Mouse (Mus musculus): ENCODE measurements around the gene Unc119b. TPM values are rescaled to one million over a fixed set of nuclear protein-coding genes. Genes with fewer than 3 reads are reported as not detected.
A peak's percentile ranks its signal among the peaks of the same experiment; 100 is the strongest.

The Unc119b gene
- polyA plus RNA-seq (2016; fragmentation: Nextera tagmentation; extraction: Ambion mirVana), result 62.3 and 65.9 TPM in 2 replicates

DNA sequence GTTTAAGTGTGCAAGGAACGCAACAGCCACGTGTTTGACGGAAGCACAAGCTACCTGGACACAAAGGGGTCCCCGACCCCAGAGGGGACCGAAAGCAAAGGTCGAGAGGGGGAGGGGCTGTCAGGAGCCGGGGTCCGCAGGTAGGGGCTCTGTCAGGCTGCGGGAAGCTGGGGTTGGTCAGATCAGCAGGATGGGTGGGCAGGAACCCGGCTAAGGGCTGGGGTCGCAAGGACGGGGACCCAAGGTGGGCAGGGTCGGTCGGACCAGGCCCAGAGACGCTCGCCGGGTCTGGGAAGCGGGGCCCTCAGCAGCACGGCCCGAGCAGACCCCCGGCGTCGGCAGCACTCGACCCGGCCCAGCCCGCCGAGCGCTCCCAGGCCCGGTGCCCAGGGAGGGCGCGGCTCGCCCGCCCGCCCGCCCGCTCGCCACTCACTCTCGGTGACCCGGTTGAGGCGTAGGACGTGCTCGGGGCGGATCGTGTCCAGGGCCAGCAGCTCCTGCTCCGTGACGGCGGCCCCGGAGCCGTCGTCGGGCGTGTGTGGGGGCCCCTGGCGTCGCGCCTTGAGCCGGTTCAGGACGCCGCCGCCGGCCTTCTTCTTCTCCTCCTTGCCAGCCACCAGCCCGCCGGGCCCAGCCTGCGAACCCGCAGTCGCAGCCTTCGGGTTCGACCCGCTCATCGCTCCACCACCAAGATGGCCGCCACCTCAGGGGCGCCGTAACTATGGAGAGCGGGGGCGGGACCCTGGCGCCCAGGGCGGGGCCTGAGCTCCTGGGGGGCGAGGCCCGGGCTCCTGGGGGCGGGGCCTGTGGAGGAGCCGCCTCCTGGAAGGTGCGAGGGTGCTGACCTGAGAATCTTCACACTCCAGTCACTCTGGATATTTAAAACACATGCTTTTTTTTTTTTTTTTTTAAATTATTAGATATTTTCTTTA, at the start of gene Unc119b:
Gene Unc119b (minus strand): TSS at position 742 of the 932 bp plus-strand sequence.
- WGBS, result under 1% methylated on average over 58 of the region's 81 CpGs
- no peaks in the 10 kb centered on the region for H3K9me3 ChIP-seq
- peak within 1 kb of the TSS; percentile 81 for H3K4me2 ChIP-seq (replicated peaks)
- 0 out of 2 replicates have a peak, but pooled peaks cover 9% of the 10 kb centered on the region for H3K27me3 ChIP-seq
- H3K4me3 ChIP-seq, result peak within 1 kb of the TSS; percentile 94
- peak; percentile 95 for ATAC-seq (ENCODE audit: low FRiP score, low read depth)
- peak within 1 kb of the TSS; percentile 89 for H3K9ac ChIP-seq (replicated peaks)
- H3K36me3 ChIP-seq, result peaks cover 9% of the 10 kb centered on the region
- peaks cover 19% of the 10 kb centered on the region for H3K4me1 ChIP-seq
- peak within 1 kb of the TSS; percentile 63 for H3K27ac ChIP-seq (replicated peaks)

DNA sequence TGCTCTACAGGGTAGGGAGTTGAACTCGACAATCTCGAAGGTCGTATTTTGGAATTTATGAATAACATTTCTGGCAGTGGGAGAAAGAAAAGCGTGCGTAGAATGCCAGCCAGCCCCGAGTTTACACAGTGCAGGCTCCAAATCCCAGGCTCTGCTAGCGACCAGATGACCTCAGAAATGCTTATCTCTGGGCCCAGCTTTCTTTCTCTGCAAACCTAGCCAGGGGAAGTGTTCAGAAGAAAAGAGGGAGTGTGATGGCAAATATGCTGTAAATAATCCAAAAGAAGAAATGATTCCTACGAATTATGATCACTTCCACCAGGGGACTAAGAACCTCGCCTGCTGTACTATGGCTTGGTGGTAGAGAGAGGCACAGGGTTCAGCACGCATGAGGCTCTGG, 48.7 kb upstream of the Unc119b start:
- H3K27me3 ChIP-seq, result peaks cover 40% of the 10 kb centered on the region
- no peak overlapping the region for H3K4me3 ChIP-seq
- no peak overlapping the region for H3K9ac ChIP-seq (replicated peaks)
- no peak for ATAC-seq (ENCODE audit: low FRiP score, low read depth)
- H3K9me3 ChIP-seq, result no peaks in the 10 kb centered on the region
- H3K36me3 ChIP-seq, result no peaks in the 10 kb centered on the region
- 76% methylated on average over 10 of the region's 10 CpGs for WGBS
- H3K27ac ChIP-seq (replicated peaks), result no peak overlapping the region
- peaks cover 25% of the 10 kb centered on the region for H3K4me1 ChIP-seq
- H3K4me2 ChIP-seq (replicated peaks), result no peak overlapping the region

DNA sequence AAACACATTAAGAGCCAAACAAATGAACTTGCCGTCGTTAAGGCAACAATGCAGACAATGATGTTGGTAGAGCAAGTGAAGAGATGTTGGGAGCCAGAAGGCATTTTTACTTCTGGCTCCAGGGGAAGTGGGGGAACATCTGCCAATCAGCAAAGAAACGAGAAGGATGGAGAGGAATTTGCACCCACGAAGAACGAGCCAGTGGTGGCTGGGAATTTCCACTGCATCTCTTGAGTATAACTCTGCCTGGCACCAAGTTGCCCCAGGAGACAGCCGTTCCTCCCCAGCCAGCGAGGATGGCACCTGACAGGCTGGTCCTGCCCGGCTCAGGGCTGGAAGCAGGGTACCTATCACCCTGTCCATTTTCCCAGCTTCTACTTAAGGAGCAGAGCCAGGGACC, 48.1 kb upstream of the Unc119b start:
- no peak overlapping the region for H3K27ac ChIP-seq (replicated peaks)
- WGBS, result 85% methylated on average over 8 of the region's 8 CpGs
- H3K4me2 ChIP-seq (replicated peaks), result no peak overlapping the region
- H3K4me1 ChIP-seq, result peaks cover 25% of the 10 kb centered on the region
- no peaks in the 10 kb centered on the region for H3K36me3 ChIP-seq
- H3K4me3 ChIP-seq, result no peak overlapping the region
- H3K9ac ChIP-seq (replicated peaks), result no peak overlapping the region
- H3K27me3 ChIP-seq, result peaks cover 36% of the 10 kb centered on the region
- H3K9me3 ChIP-seq, result no peaks in the 10 kb centered on the region
- no peak for ATAC-seq (ENCODE audit: low FRiP score, low read depth)

DNA sequence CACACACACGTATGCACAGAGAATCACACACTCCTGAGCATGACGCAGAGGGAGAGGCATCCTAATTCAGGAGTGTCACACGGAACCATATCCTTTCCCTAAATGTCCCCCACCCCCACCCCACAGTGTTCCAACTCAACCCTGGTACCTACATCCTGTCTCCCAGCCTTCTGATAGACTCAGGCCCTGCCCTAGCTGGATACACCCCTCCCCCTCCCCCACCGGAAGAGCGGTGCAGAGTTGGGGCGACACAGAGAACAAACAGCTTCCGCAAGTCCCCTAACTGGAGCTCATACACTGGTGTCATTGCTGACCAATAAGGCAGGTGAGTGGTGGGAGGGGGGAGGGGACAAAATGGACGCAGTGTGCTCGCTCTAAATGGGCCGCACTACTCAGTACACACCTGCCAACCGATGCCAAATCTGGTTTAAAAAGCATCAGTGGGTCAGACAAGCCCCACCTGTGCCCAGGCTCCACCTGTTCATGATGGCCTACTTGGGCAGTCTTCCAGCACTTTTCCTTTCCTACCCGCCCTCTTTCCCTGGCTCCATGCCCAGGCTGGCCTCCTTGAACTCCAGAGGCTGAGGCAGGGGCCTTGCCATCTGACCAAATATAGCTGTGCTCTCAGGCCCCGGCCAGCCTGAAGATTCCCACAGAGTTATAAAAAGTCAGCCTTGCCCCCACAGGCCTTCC, 46.6 kb upstream of the Unc119b start:
- H3K4me1 ChIP-seq, result peaks cover 11% of the 10 kb centered on the region
- 76% methylated on average over 13 of the region's 13 CpGs for WGBS
- ATAC-seq (ENCODE audit: low FRiP score, low read depth), result no peak
- no peak overlapping the region for H3K4me2 ChIP-seq (replicated peaks)
- H3K9ac ChIP-seq (replicated peaks), result no peak overlapping the region
- H3K27ac ChIP-seq (replicated peaks), result no peak overlapping the region
- H3K9me3 ChIP-seq, result no peaks in the 10 kb centered on the region
- no peak overlapping the region for H3K4me3 ChIP-seq
- no peaks in the 10 kb centered on the region for H3K36me3 ChIP-seq
- H3K27me3 ChIP-seq, result peaks cover 21% of the 10 kb centered on the region

- no peak for ATAC-seq (ENCODE audit: low FRiP score, low read depth)
- 93% methylated on average over 11 of the region's 11 CpGs for WGBS
Observed at GRCm38 (mm10) chr5:115179596-115179995, 44.8 kb upstream of the Unc119b start.

DNA sequence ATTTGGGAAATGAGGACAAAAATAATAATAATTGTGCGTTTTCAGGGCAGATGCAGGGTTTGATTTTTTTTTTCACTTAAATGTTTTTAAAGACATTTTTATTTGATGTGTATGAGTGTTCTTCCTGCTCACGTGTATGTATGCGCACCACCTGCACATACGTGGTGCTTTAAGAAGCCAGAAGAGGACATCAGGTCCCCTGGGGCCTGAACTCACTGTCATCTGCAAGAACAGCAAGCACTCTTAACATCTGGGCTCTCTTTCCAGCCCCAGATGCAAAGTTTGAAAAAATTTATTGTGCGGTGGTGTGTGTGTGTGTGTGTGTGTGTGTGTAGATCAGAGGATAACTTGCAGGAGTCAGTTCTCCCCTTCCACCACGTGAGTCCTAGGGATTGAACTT, 43.1 kb upstream of the Unc119b start:
- no peak overlapping the region for H3K27ac ChIP-seq (replicated peaks)
- no peak overlapping the region for H3K4me2 ChIP-seq (replicated peaks)
- H3K4me3 ChIP-seq, result no peak overlapping the region
- WGBS, result 85% methylated on average over 6 of the region's 6 CpGs
- H3K4me1 ChIP-seq, result no peaks in the 10 kb centered on the region
- H3K36me3 ChIP-seq, result no peaks in the 10 kb centered on the region
- H3K9ac ChIP-seq (replicated peaks), result no peak overlapping the region
- no peak for ATAC-seq (ENCODE audit: low FRiP score, low read depth)
- H3K27me3 ChIP-seq, result peaks cover 10% of the 10 kb centered on the region
- H3K9me3 ChIP-seq, result no peaks in the 10 kb centered on the region

More at GRCm38 (mm10) chr5:115179596-115179995, 44.8 kb upstream of the Unc119b start:
- Histone ChIP-seq H3K9me3 (no peaks in the 10 kb centered on the region), H3K4me2 (replicated peaks) (no peak overlapping the region), H3K4me3 (no peak overlapping the region), H3K9ac (replicated peaks) (no peak overlapping the region), H3K36me3 (no peaks in the 10 kb centered on the region), H3K27ac (replicated peaks) (no peak overlapping the region), H3K4me1 (peaks cover 10% of the 10 kb centered on the region), H3K27me3 (peaks cover 10% of the 10 kb centered on the region)

DNA sequence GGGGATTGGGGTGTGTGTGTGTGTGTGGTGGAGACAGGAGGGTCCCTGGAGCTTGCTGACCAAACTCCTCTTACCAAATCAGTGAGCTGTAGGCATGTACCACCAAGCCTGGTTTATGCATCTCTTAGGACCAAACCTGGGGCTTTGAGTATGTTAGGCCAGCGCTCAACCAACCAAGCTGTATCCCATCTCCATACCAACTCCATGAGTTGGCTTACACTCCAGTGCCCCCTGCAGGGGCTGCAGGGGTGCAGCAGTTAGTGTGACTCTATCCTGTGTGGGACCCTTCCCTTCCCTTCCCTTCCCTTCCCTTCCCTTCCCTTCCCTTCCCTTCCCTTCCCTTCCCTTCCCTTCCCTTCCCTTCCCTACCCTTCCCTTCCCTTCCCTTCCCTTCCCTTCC, 39.8 kb upstream of the Unc119b start:
- H3K27me3 ChIP-seq, result peaks cover 3% of the 10 kb centered on the region; the same call in 1 of the 2 replicates
- H3K4me2 ChIP-seq (replicated peaks), result no peak overlapping the region
- no peak overlapping the region for H3K9ac ChIP-seq (replicated peaks)
- no peak overlapping the region for H3K27ac ChIP-seq (replicated peaks)
- no peak for ATAC-seq (ENCODE audit: low FRiP score, low read depth)
- H3K4me3 ChIP-seq, result no peak overlapping the region
- H3K36me3 ChIP-seq, result no peaks in the 10 kb centered on the region
- H3K4me1 ChIP-seq, result no peaks in the 10 kb centered on the region
- 100% methylated on average over 1 of the region's 1 CpGs for WGBS
- no peaks in the 10 kb centered on the region for H3K9me3 ChIP-seq

DNA sequence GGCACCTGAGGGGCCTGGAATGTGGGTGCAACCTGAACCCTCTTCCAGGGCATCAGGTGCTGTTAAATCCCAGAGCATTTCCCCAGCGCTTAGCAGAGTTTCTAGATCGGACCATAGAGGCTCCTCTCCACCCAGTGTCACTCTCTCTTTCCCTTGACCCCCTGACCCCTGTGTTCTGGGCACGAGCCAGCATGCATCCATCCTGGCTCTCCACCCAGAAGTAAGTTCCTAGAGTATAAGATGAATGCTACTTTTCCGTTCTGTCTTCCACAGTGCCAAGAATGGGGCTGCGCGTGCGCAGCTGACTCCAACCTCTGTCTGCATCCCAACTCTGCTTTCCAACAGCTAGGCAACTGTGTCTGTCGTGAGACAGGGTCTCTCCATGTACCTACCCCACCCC, 35.4 kb upstream of the Unc119b start:
- Histone ChIP-seq H3K9me3 (no peaks in the 10 kb centered on the region), H3K36me3 (no peaks in the 10 kb centered on the region), H3K27me3 (no peaks in the 10 kb centered on the region), H3K27ac (replicated peaks) (no peak overlapping the region), H3K4me2 (replicated peaks) (no peak overlapping the region), H3K4me1 (peaks cover 6% of the 10 kb centered on the region; the same call in 1 of the 2 replicates), H3K9ac (replicated peaks) (no peak overlapping the region), H3K4me3 (no peak overlapping the region)
- no peak for ATAC-seq (ENCODE audit: low FRiP score, low read depth)
- 85% methylated on average over 8 of the region's 8 CpGs for WGBS

GRCm38 (mm10) chr5:115168641-115169415, 34.1 kb upstream of the Unc119b start:
- H3K27ac ChIP-seq (replicated peaks), result no peak overlapping the region
- H3K9ac ChIP-seq (replicated peaks), result no peak overlapping the region
- no peaks in the 10 kb centered on the region for H3K36me3 ChIP-seq
- WGBS, result 53% methylated on average over 27 of the region's 27 CpGs
- ATAC-seq (ENCODE audit: low FRiP score, low read depth), result no peak
- H3K4me2 ChIP-seq (replicated peaks), result no peak overlapping the region
- H3K9me3 ChIP-seq, result no peaks in the 10 kb centered on the region
- peaks cover 6% of the 10 kb centered on the region; the same call in 1 of the 2 replicates for H3K4me1 ChIP-seq
- H3K27me3 ChIP-seq, result no peaks in the 10 kb centered on the region
- H3K4me3 ChIP-seq, result no peak overlapping the region

DNA sequence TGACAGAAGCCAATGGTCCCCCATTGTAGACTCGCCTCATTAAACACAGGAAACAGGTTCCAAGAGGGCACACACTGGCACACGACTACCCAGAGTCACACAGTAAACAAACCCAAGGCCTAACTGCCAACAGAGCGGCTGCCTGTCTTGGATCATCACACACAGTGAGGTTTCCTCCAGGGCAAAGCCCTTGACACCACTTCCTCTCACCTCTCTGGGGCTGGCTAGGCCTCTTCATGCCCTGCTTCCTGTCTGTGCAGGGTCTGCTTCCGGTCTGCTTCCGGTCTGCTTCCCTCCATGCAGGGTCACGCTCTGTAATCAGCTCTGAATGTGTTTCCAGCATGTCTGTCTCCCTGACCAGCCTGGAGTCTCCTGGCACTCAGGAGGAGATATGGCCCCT, 32.6 kb upstream of the Unc119b start:
- WGBS, result 82% methylated on average over 6 of the region's 6 CpGs
- H3K36me3 ChIP-seq, result no peaks in the 10 kb centered on the region
- H3K9ac ChIP-seq (replicated peaks), result no peak overlapping the region
- peaks cover 6% of the 10 kb centered on the region; the same call in 1 of the 2 replicates for H3K4me1 ChIP-seq
- H3K4me2 ChIP-seq (replicated peaks), result no peak overlapping the region
- H3K4me3 ChIP-seq, result no peak overlapping the region
- H3K9me3 ChIP-seq, result no peaks in the 10 kb centered on the region
- H3K27ac ChIP-seq (replicated peaks), result no peak overlapping the region
- H3K27me3 ChIP-seq, result no peaks in the 10 kb centered on the region
- no peak for ATAC-seq (ENCODE audit: low FRiP score, low read depth)

GRCm38 (mm10) chr5:115166815-115167194, 32.0 kb upstream of the Unc119b start:
- Histone ChIP-seq H3K4me1 (peaks cover 6% of the 10 kb centered on the region; the same call in 1 of the 2 replicates), H3K4me2 (replicated peaks) (no peak overlapping the region), H3K4me3 (no peak overlapping the region), H3K27me3 (no peaks in the 10 kb centered on the region), H3K27ac (replicated peaks) (no peak overlapping the region), H3K9me3 (no peaks in the 10 kb centered on the region), H3K36me3 (no peaks in the 10 kb centered on the region), H3K9ac (replicated peaks) (no peak overlapping the region)
- WGBS, result 85% methylated on average over 7 of the region's 7 CpGs
- ATAC-seq (ENCODE audit: low FRiP score, low read depth), result no peak
